Mouse (Mus musculus): ENCODE data around the gene Zfp507. TPM values are rescaled to one million over a fixed set of nuclear protein-coding genes. Genes with fewer than 3 reads are reported as not detected.

The Zfp507 gene
- total and polyA plus RNA-seq, 2 experiments from 2014 or later: 9.9 to 21.3 TPM

DNA sequence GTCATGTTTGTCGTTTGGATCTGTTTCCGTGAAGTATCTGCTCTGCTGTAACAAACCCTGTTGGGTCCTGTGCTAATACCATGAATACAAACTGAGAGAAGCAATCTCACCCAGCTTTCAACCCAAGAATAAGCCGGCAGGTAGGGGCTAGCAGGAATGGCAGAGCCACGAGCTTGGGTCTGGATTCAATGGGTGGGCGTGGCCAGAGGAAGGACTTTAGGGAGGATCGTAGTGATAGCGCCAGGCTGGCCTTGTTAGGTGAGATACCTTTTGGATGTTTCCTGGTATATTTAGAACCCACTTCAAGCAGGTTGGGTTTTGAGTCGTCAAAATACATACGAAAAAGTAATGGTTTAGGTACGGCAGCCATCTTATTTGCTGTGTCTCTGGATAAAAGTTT is 1.4 kb upstream of the Zfp507 start:
- no peaks in the 10 kb centered on the region for H3K9me3 ChIP-seq (ENCODE audit: low read length)
- DNase-seq (ENCODE audit: low spot score) (no peak), ATAC-seq (no peak)
- H3K4me3 ChIP-seq (ENCODE audit: low read length): no peak overlapping the region
- H3K4me2 ChIP-seq (ENCODE audit: low read depth, low read length): no peak overlapping the region
- H3K9ac ChIP-seq (replicated peaks; ENCODE audit: low read length): no peak overlapping the region
- no peak for TF ChIP-seq CTCF (IDR thresholded peaks at IDR 0.05; ENCODE audit: low read depth)
- 79% methylated on average over 10 of the region's 10 CpGs for WGBS
- 0 out of 2 replicates have a peak, but pooled peaks cover 3% of the 10 kb centered on the region for H3K36me3 ChIP-seq (ENCODE audit: insufficient read depth, low read length)
- no peak overlapping the region for H3K27ac ChIP-seq
- H3K27me3 ChIP-seq (ENCODE audit: insufficient read depth, low read length): no peaks in the 10 kb centered on the region
- H3K4me1 ChIP-seq (ENCODE audit: insufficient read depth, low read length): no peaks in the 10 kb centered on the region

DNA sequence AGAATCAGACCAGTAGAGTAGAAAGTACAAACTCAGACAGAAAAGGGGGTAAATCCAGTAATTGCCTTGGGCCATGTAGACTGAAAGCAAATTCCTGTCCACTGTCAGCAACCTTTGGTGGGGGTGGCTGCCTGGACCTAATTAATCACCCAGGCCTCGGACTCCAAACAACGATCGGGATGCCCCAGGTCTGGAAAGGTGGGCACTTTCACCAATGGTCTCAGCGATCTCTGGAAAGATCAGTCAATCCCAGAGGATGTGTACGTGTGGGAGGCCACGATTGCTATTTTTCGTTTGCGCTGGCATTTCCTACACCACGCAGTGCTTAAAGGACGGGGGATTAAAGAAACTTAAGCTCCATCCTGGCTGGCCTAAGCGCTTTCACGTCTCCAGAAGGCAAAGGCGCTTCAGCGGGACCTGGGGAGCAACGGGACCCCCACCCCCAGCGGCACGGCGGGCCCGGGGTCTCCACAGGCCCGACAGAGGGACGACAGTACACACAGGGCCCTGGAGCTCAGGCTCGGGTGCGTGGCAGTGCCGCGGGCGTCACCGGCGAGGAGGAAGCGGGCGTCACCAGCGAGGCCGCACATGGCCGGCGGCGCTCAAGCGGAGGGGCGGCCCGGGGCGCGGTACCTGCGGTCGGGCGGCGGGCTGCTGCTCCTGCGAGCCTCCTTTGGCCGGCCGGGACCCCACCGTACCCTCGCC is 450 bp downstream of the Zfp507 start:
- ATAC-seq: peak; percentile 88
- no peaks in the 10 kb centered on the region for H3K4me1 ChIP-seq (ENCODE audit: insufficient read depth, low read length)
- no peaks in the 10 kb centered on the region for H3K27me3 ChIP-seq (ENCODE audit: insufficient read depth, low read length)
- peak overlapping the region; percentile 80 for H3K9ac ChIP-seq (replicated peaks; ENCODE audit: low read length)
- peak overlapping the region; percentile 75 for H3K4me2 ChIP-seq (ENCODE audit: low read depth, low read length)
- 2% methylated on average over 46 of the region's 49 CpGs for WGBS
- H3K27ac ChIP-seq: peak overlapping the region; percentile 81
- peak overlapping the region; percentile 65 for H3K4me3 ChIP-seq (ENCODE audit: low read length)
- TF ChIP-seq CTCF (IDR thresholded peaks at IDR 0.05; ENCODE audit: low read depth): no peak
- DNase-seq (ENCODE audit: low spot score): no peak
- H3K9me3 ChIP-seq (ENCODE audit: low read length): no peaks in the 10 kb centered on the region
- peaks cover 10% of the 10 kb centered on the region; the same call in 1 of the 2 replicates for H3K36me3 ChIP-seq (ENCODE audit: insufficient read depth, low read length)

DNA sequence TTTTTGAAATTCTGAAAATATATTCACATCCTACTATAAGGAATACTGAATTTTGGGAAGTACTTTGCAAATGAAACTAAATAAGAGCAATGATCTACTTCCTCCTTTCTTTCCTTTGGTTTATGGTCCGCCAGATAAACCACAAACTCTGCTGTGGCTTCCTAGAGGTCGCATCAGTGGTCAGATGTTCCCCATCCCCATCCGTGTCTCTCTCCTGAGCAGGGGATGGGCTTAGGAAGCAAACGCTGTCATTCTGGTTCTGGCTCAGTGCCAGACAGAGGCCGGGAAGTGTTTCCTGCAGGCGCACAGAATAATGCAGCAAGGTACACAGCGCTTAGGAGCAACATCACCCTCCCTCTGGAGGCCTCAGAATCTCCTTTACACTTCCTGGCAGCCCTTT is 6.7 kb downstream of the Zfp507 start:
- Histone ChIP-seq H3K4me1 (ENCODE audit: insufficient read depth, low read length) (no peaks in the 10 kb centered on the region), H3K4me3 (ENCODE audit: low read length) (no peak overlapping the region), H3K9ac (replicated peaks; ENCODE audit: low read length) (no peak overlapping the region), H3K27me3 (ENCODE audit: insufficient read depth, low read length) (no peaks in the 10 kb centered on the region), H3K27ac (no peak overlapping the region), H3K9me3 (ENCODE audit: low read length) (no peaks in the 10 kb centered on the region), H3K4me2 (ENCODE audit: low read depth, low read length) (no peak overlapping the region), H3K36me3 (ENCODE audit: insufficient read depth, low read length) (peaks cover 48% of the 10 kb centered on the region)
- DNase-seq (ENCODE audit: low spot score): no peak
- 59% methylated on average over 7 of the region's 7 CpGs for WGBS
- no peak for TF ChIP-seq CTCF (IDR thresholded peaks at IDR 0.05; ENCODE audit: low read depth)
- no peak for ATAC-seq

DNA sequence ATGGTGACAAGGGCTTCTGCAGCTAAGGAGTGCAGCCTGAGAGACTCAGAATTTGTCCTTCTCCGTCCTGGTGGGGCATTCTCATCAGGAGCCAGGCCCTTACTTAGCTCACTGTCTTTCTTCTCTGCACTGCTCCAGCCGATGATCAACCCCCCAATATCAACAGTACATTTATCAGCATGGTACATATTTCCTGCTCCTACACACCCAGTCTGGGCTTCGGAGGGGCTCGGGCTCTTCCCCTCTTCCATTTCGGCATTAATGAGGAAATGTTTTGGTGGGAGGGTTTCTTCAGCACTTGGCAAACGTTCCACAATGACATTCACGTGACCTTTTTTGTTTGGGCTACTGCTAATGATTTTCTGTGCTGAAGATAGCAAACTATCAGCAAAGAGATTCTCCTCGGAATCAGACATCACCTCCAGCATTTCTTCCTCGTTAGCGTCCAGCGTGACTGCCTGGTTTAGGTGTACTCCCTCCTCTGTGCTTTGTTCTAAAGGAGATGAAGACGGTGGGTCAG is 8.6 kb downstream of the Zfp507 start:
- WGBS: 88% methylated on average over 12 of the region's 12 CpGs
- Histone ChIP-seq H3K27me3 (ENCODE audit: insufficient read depth, low read length) (no peaks in the 10 kb centered on the region), H3K36me3 (ENCODE audit: insufficient read depth, low read length) (peaks cover 56% of the 10 kb centered on the region), H3K9ac (replicated peaks; ENCODE audit: low read length) (no peak overlapping the region), H3K27ac (no peak overlapping the region), H3K9me3 (ENCODE audit: low read length) (no peaks in the 10 kb centered on the region), H3K4me3 (ENCODE audit: low read length) (no peak overlapping the region), H3K4me1 (ENCODE audit: insufficient read depth, low read length) (no peaks in the 10 kb centered on the region), H3K4me2 (ENCODE audit: low read depth, low read length) (no peak overlapping the region)
- no peak for ATAC-seq
- no peak for TF ChIP-seq CTCF (IDR thresholded peaks at IDR 0.05; ENCODE audit: low read depth)
- DNase-seq (ENCODE audit: low spot score): no peak

DNA sequence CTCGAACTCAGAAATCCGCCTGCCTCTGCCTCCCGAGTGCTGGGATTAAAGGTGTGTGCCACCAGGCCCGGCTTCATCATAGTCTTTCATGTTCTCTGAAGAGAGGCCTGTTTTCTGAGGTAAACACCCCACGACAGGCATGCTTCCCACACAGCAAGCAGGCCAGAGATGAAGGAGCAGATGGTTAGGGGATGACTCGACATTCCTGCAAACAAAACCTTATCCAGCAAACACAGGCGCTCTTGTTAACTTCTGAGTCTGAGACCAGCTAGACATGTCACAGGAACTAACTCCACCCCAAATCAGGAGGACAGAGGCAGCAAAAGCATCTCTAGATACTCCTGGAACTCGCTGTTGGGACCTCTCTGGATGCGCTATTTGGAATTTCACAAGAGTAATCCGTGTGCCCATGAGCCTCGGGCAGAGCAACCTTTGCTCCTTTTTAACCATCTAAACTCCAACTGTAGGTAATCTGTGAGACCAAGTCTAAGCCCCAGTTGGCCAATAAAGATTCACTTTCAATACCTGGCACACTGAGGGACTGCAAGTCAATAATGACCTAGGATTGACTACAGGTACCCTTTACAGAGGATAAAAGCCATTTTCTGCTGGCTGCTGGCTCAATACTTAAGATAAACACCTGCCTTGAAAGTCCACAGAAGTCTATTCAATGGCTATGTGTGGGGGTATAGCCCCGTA is 10.5 kb downstream of the Zfp507 start:
- H3K36me3 ChIP-seq (ENCODE audit: insufficient read depth, low read length): peaks cover 64% of the 10 kb centered on the region
- 88% methylated on average over 12 of the region's 12 CpGs for WGBS
- no peak for ATAC-seq

DNA sequence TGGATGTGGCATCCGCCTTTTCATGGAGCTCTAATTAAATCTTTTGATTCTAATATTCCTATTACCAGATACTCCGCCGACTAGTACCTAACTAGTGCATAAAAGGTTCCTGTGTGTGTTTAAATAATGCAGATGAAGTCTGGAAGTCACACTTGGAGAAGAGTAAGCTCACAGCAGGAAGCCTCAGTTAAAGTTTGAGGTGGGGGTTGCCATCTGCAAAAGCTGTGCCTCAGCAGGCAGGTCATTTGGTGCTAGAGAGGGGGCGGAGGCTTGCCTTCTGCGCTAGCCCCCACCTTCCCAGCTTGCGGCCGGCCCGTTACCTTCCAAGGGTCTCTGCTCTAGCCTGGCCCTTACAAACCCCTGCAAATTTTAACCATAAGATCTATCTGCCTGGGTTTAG is 11.9 kb downstream of the Zfp507 start:
- peaks cover 74% of the 10 kb centered on the region for H3K36me3 ChIP-seq (ENCODE audit: insufficient read depth, low read length)
- no peak for ATAC-seq
- no peak for TF ChIP-seq CTCF (IDR thresholded peaks at IDR 0.05; ENCODE audit: low read depth)
- no peak for DNase-seq (ENCODE audit: low spot score)
- no peak overlapping the region for H3K9ac ChIP-seq (replicated peaks; ENCODE audit: low read length)
- no peaks in the 10 kb centered on the region for H3K4me1 ChIP-seq (ENCODE audit: insufficient read depth, low read length)
- H3K27me3 ChIP-seq (ENCODE audit: insufficient read depth, low read length): no peaks in the 10 kb centered on the region
- no peak overlapping the region for H3K27ac ChIP-seq
- 64% methylated on average over 8 of the region's 8 CpGs for WGBS
- no peaks in the 10 kb centered on the region for H3K9me3 ChIP-seq (ENCODE audit: low read length)
- no peak overlapping the region for H3K4me3 ChIP-seq (ENCODE audit: low read length)
- H3K4me2 ChIP-seq (ENCODE audit: low read depth, low read length): no peak overlapping the region

More for the DNA sequence above, 10.5 kb downstream of the Zfp507 start:
- Histone ChIP-seq H3K27me3 (ENCODE audit: insufficient read depth, low read length) (no peaks in the 10 kb centered on the region), H3K9ac (replicated peaks; ENCODE audit: low read length) (no peak overlapping the region), H3K27ac (no peak overlapping the region), H3K4me1 (ENCODE audit: insufficient read depth, low read length) (no peaks in the 10 kb centered on the region), H3K4me2 (ENCODE audit: low read depth, low read length) (no peak overlapping the region), H3K4me3 (ENCODE audit: low read length) (no peak overlapping the region), H3K9me3 (ENCODE audit: low read length) (no peaks in the 10 kb centered on the region)
- TF ChIP-seq CTCF (IDR thresholded peaks at IDR 0.05; ENCODE audit: low read depth): no peak
- DNase-seq (ENCODE audit: low spot score): no peak

Data from hindbrain, postnatal 0 days (tissue).